Mouse (Mus musculus) brain, embryonic 18.5 days (tissue): ENCODE results near the gene Ermard.

ENCODE experiments used
- DNase-seq: peaks from one replicate; pipeline ENCODE4 v3.0.0-alpha.2; 2012; ENCODE audit warnings: low read depth, low spot score

Ermard gene

DNA sequence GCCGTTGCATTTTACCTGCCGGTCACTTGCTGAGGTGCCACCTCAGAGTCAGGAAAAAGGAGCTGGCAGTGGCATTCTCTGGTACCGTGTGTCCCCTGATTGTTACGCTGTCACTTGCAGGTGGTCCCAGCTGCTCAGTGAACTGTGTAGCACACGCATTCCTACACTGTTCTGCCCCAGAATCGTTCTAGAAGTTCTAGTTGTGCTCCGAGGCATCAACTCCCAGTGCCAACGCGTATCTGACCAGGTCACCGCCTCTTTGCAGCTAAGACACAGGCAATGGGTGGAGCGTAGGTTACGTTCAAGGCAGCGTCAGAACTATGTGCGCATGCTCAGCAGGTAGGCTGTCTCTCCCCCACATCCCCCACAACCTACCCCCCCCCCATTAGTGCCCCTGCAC lies 18.6 kb downstream of the Ermard start:
- DNase-seq = no peak

DNA sequence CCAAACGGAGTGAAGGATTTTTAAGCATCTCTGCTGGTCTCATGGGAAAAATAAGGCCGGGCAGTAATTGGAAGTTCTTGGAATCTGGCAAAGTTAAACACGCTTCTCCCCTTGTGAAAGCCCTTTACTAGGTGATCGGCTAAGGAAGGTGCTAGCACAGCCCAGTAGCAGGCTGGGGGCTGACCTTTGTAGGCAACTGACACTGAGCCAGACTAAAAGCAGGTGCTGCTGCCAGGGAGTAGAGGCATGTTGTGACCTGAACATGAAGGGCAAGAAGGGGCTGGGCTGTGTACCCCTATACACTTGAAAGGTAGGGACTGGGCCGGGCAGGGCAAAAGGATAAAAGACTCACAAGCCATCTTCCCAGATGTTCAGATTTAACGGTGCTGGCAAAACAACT lies 19.3 kb downstream of the Ermard start:
- DNase-seq = no peak

GRCm38 (mm10) chr17:15065391-15066024 lies 24.5 kb downstream of the Ermard start:
- peak; percentile 60 for DNase-seq

DNA sequence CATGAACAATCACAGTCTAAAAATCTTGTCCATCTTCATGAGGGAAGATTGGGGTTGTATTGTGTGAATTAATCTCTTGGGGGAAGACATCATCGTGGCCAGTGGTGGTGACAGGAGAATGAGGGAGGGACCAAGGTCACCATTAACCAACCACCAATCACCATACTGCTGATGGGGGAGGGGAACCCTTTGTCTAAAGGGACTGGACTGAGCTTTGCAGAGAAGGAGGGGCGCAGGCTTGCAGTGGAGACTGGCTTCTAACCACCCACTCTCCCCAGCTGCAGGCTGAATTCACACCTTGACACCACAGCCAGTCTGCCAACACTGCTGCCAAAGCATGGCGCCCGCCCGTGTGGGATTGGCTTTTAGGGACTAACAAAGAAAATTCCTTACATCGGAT lies 25.1 kb downstream of the Ermard start:
- no peak for DNase-seq

DNA sequence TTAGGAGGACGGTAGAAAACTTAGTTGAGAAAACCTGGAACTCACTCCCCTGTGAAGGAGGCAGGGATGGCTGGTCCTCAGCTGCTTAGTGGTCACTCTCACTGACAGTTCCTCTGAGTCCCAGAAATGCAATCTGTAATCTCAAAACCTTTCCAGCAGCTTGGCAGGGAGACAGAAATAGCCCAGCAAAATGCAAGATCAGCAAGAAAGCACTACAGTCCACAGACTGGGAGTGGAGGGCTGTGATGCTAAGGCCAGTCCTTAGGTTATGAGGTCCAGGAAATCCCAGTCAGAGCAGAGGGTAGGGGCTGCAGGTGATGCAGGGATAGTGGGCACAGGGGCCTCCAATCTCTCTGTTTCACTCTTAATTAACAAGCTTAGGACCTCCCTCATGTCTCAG lies 25.9 kb downstream of the Ermard start:
- no peak for DNase-seq

DNA sequence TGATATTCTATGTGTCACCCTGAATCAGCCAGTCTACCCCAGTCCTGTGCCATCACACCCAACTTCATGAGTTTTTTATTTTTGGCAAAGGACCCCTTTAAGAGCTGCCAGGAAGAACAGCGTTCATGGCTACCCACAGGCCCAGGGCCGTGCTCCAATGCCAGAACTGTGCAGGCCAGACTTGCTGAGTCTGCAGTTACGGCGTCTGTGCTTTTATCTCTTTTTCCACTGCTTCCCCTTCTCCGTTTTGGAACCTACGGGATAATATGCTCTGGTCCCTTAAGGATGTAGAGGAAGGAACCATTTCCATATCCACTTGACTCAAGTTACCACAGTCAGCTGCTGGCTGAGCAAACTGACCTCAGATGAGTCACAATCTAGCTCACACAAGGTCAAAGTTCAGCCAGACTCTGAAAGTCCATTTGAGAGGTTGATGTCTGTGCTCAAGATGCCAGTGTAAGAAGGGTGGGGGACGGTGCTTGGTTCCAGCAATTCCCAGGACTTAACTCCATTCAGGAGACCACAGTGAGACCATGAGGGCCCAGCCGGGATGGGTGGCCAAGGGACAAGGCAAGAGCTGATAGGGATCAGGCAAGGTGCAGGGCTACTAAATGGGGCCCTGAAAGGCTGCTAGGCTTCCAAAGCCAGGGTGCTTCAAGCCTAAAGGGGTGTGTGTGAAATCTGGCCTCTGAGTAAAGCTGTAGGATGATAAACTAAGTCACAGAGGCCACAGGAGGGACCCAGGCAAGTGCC lies 27.2 kb downstream of the Ermard start:
- DNase-seq = no peak

DNA sequence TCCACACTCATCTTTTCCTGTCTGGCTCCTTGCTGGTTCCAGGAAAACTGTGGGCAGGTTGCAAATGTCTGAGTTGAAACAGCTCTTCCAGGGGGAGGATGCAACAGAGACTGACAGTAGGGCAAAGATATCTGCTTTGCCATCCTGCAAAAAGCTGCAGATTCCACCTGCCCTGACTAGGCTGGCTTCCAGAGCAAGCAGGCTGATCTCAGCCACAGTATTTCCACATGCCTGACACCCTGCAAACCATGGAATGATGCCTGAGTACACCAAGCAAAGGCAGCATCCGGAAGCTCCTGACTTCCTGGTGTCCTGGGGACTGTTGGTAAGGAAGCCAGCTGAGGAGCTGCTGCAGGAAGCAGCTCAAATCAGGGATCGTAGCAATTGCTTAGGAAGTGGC lies 28.1 kb downstream of the Ermard start:
- no peak for DNase-seq

- no peak for DNase-seq
These were observed 31.2 kb downstream of the Ermard start for GRCm38 (mm10) chr17:15072211-15072610.

DNA sequence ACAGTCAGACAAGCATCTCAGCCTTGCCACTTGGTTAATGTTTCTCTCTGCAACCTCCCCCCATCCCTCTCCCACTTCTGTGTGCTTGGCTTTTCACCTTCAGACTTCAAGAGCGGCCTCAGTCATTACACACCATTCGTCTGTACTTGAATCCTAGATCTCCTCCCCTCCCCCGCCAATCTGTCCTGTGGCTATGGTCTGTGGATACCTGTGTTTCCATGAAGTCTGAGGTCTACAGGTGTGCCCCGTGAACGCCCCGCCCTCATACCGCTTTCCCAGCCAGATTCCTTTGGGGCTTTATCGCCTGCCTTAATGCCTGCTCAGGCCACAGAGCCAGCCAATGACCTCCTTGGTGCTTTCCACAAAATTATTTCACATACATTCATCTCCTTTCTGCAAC lies 34.0 kb downstream of the Ermard start:
- no peak for DNase-seq

DNA sequence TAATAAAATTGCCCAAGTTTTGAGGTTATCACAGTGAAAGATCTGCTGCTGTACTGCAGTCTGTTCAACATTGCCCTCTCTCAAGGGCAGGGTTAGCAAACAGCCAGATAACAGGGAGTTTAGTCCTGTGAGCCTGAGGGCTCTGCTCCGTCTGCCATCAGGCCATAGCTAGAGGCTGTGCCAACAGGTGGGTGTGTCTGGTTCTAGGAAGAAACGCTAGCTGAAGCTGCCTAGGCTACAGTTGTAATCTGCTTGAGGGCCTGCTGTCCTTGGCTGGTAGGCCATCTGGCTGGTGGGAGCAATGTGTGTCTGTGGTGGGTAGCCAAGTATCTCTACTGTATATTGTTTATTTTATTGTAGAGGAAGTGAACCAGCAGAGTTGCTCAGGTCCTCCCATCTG lies 36.5 kb downstream of the Ermard start:
- DNase-seq = no peak

DNA sequence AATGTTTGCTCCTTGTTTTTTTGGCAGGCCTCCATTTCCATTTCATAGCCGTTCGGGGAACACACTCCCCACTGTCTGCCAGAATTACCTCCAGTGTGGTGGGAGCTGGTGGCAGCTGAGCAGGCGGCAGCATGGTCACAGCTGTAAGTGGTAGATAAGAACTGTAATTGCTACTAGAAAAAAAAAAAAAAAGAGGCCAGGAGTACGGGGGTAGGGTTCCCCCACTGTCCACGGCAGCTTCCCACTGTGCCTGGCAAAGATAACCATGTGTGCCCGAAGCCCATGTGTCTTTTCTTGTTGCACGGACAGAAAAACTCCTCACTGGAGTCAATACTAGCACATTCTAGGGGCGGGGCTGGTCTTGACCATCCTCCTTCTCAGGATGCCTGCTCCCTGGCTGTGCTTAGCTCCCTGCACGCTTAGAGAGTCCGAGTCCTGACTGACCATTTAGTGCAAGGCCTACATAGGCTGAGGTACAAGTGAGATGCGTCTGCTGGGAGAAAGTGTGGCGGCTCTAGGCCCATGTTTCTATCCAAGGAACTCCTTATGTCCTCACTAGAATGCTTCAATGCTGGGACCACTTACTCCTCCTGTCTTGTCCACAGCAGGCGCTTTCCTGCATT lies 43.3 kb downstream of the Ermard start:
- DNase-seq = no peak

GRCm38 (mm10) chr17:15085006-15085405 lies 44.0 kb downstream of the Ermard start:
- no peak for DNase-seq

- no peak for DNase-seq
These were observed 47.2 kb downstream of the Ermard start for GRCm38 (mm10) chr17:15088166-15088565.

DNA sequence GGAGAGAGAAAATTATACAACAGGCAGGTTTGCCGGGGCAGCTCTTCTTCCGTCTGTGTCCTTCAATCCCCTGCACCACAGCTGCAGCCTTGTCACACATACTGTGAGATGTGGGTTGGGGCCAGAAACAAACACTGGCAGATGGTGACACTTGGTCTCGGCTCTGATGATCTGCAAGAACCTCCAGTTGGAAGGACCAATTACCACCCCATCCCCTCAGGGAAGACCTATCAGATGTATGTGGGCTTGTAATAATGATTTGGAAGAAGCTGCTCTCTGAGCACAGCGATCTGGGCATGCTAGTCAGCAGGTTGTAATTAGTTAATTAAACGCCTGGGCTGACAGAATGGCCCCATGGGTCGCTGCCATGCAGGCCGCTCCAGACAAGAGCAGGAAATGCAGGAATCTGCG lies 47.6 kb downstream of the Ermard start:
- no peak for DNase-seq

GRCm38 (mm10) chr17:15091739-15092138 lies 50.7 kb downstream of the Ermard start:
- no peak for DNase-seq

DNA sequence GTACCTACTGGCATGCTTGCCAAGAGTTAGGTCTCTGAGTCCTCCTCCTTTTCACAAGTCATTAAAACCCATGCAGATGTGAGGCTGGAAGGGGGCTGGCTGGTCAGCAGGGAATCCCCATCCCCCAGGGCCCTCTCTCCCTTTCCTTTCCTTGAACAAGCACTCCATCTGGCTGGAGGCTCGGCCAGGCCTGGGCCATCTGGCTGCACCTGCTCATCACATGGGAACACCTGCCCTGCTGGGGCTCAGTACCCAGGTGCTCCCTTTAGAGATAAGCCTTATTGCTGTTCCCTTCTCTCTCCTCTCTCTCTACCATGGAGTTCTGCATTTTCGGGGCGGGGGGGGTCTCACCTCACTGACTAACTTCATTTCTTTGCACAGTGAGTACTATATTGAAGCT lies 52.5 kb downstream of the Ermard start:
- no peak for DNase-seq

- DNase-seq = no peak
These were observed 55.8 kb downstream of the Ermard start for GRCm38 (mm10) chr17:15096853-15097252.

DNA sequence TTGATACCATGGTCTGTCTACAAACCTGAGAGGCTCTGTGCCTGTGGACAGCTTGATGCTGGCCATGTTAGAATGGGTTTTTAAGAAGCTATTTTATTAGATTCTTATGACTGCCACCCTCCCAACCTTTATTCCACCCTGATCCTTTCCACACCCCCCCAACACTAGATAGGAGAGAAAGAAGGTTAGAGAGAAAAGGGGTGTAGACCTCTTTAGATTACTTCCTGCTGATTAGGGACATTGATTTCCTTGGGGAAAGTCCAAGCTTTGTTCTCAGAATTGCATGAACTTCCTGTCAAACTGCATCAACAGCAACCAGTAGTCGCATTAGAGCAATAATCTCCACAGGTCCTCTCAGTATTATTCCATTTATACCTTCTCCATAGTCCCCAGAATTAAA lies 57.7 kb downstream of the Ermard start:
- no peak for DNase-seq

DNA sequence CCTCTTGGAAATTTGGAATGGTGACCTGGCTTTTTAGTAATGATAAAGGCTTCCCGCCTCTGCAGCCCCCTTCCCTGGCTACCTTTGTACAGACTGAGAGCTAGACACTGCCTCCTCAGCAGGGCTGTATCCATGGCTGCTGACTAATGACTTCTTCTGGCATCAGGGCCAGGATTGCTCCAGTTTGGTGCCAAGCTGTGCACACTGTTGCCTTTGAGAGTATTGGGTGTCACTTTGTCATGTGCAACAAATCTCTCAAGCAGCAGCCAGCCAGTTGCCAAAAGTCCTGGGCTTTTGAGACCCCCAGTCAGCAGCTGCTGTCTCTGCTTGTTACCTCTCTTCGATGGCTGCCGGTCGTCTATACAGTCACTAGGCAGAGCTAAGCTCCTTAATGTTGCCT lies 60.3 kb downstream of the Ermard start:
- DNase-seq = no peak

DNA sequence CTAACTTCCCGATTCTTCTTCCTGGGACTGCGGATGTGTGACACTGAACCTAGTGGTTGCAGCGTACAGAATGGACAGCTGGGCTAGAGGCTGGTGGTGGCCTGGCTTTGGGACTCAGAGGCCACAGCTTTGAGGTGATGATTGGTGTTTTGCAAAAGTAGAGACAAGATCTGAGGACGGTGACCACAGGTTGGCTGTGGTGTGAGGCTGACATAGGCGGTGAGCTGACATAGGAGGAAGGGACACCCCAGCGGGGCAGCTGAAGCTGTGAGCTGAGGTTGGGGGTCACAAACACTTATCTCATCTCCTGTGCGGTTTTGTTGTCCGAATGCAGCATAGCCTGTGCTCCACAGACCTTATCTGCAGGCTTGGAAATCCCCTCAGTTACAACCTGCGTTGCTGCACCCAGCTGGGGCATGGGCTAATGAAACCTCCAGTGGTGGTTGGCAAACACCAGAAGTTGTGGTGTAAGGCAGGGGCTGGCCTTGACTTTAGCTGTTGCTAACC lies 66.2 kb downstream of the Ermard start:
- DNase-seq = no peak

DNA sequence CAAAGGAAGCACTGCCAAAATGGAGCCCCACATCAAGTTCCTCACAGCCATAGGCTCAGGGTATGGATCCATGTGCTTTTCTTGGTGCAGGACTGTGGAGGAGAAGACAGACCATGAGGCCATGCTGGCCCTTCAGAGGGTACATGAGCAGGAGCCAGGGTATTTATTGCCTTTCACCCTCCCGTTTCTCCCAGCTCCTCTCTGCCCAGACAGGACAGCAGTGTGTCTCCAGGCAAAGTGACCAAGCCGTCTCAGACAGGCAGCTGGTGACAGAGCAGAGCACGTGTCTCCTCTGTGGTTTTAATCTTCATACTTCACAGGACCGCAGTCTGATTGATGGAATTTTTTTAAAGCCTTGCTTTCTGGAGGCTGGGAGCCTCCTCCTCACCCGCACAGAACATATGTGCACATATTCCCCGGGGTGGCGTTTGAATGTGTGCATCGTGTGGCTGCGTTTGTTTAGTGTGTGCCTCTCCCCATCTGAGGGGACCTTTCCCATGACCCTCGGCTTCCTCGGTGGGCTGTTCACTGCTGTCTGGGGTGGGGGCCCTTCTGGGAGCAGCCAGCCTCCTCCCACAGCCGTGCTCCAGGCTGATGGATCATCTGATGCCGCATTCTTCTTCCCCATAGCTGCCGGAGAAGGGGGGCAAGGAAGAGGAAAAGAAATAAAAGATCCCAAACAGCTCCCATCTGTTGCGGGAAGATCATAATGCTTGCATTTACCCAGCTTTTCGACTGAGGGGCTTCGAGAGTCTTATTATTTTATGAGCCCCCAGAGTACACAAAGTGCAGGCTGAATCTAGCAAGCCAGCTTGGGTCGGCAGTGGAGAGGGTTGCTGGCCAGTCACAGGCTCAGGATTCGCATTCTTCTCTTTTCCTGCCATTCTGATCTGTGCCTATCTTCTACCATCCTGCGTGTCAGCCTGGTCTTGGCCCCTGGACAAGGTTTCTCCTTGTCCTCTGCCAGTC lies 67.7 kb downstream of the Ermard start:
- DNase-seq = peak; percentile 3

- DNase-seq = no peak
These were observed 74.5 kb downstream of the Ermard start for GRCm38 (mm10) chr17:15115550-15115949.
